Mouse (Mus musculus): ENCODE results near the gene Ell. TPM values are rescaled to one million over a fixed set of nuclear protein-coding genes. Genes with fewer than 3 reads are reported as not detected.

Ell gene
- polyA plus RNA-seq, 1 experiment from 2014 or later: 21.8 TPM

DNA sequence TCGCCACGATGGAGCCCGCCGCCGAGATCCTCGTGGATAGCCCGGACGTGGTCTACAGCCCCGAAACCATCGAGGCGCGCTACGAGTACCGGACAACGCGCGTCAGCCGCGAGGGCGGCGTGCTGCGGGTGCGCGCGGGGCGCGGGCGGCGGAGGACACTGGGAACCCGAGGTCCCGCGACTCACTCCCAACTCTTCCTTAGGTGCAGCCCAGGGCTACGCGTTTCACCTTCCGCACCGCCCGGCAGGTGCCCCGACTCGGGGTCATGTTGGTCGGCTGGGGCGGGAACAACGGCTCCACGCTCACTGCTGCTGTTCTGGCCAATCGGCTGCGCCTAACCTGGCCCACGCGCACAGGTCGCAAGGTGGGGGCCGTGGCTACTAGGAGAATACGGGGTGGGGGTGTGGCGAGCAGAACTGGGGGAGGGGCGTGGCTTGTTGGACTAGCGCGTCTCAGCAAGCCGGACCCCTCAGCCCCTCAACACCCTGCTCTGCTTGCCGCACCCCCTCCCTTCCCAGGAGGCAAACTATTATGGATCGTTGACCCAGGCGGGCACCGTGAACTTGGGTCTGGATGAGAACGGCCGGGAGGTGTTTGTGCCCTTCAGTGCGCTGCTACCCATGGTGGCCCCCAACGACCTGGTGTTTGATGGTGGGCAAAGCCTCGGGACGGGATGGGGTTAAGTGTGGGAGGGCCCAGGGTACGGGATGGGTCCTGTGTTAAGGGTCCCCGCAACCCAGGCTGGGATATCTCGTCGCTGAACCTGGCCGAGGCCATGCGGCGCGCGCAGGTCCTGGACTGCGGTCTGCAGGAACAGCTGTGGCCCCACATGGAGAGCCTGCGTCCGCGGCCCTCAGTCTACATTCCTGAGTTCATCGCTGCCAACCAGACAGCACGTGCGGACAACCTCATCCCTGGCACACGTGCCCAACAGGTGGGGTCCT is 55.6 kb downstream of the Ell start:
- Histone ChIP-seq H3K4me3 (ENCODE audit: low read depth, low read length) (peak overlapping the region; percentile 62), H3K27ac (ENCODE audit: low read depth, low read length) (peak overlapping the region; percentile 15; the same call in 1 of the 2 replicates), H3K27me3 (ENCODE audit: control insufficient read depth, insufficient read depth, low read length) (no peaks in the 10 kb centered on the region; the same call in 1 of the 2 replicates), H3K9me3 (ENCODE audit: control insufficient read depth, low read length) (no peaks in the 10 kb centered on the region), H3K9ac (ENCODE audit: low read length) (peak overlapping the region; percentile 71), H3K4me2 (ENCODE audit: low read depth, low read length, severe bottlenecking) (peak overlapping the region; percentile 96), H3K36me3 (ENCODE audit: control insufficient read depth, insufficient read depth, low read length) (no peaks in the 10 kb centered on the region; the same call in 1 of the 2 replicates), H3K4me1 (replicated peaks; ENCODE audit: control insufficient read depth, insufficient read depth, low read length) (peaks cover 34% of the 10 kb centered on the region)
- DNase-seq (ENCODE audit: low spot score): peak; percentile 81
- 11% methylated on average over 82 of the region's 82 CpGs for WGBS
- ATAC-seq (replicated peaks; ENCODE audit: low FRiP score): peak; percentile 1

DNA sequence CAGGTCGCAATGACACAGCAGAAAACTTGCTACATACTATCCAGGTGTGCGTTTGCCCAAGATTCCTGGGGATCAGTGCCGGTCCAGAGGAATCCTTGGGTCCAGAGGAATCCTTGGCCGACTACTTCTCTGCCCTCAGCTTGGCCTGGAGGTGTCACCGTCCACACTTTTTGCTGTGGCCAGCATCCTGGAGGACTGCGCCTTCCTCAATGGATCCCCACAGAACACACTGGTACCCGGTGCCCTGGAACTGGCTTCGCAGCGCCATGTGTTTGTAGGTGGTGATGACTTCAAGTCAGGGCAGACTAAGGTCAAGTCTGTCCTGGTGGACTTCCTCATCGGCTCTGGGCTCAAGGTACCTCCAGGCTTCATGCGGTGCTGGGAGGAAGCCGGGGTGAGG is 56.6 kb downstream of the Ell start:
- WGBS: 95% methylated on average over 12 of the region's 12 CpGs
- ATAC-seq (replicated peaks; ENCODE audit: low FRiP score) (no peak), DNase-seq (ENCODE audit: low spot score) (no peak)
- no peaks in the 10 kb centered on the region; the same call in 1 of the 2 replicates for H3K27me3 ChIP-seq (ENCODE audit: control insufficient read depth, insufficient read depth, low read length)
- H3K4me1 ChIP-seq (replicated peaks; ENCODE audit: control insufficient read depth, insufficient read depth, low read length): peaks cover 43% of the 10 kb centered on the region
- H3K9ac ChIP-seq (ENCODE audit: low read length): no peak overlapping the region
- no peak overlapping the region for H3K27ac ChIP-seq (ENCODE audit: low read depth, low read length)
- H3K9me3 ChIP-seq (ENCODE audit: control insufficient read depth, low read length): no peaks in the 10 kb centered on the region
- no peak overlapping the region for H3K4me2 ChIP-seq (ENCODE audit: low read depth, low read length, severe bottlenecking)
- H3K36me3 ChIP-seq (ENCODE audit: control insufficient read depth, insufficient read depth, low read length): no peaks in the 10 kb centered on the region; the same call in 1 of the 2 replicates
- no peak overlapping the region for H3K4me3 ChIP-seq (ENCODE audit: low read depth, low read length)

DNA sequence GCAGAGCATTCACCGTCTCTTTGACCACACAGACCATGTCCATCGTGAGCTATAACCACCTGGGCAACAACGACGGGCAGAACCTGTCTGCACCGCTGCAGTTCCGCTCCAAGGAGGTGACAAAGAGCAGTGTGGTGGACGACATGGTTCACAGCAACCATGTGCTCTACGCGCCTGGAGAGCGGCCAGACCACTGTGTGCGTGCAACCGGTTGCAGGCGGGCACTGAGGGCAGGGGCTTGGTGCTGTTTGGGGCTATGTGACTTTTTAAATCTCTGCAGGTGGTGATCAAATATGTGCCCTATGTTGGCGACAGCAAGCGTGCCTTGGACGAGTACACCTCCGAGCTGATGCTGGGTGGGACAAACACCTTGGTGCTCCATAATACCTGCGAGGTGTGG is 57.0 kb downstream of the Ell start:
- H3K4me1 ChIP-seq (replicated peaks; ENCODE audit: control insufficient read depth, insufficient read depth, low read length): peaks cover 47% of the 10 kb centered on the region
- H3K27ac ChIP-seq (ENCODE audit: low read depth, low read length): no peak overlapping the region
- H3K4me3 ChIP-seq (ENCODE audit: low read depth, low read length): no peak overlapping the region
- H3K36me3 ChIP-seq (ENCODE audit: control insufficient read depth, insufficient read depth, low read length): no peaks in the 10 kb centered on the region; the same call in 1 of the 2 replicates
- no peaks in the 10 kb centered on the region for H3K9me3 ChIP-seq (ENCODE audit: control insufficient read depth, low read length)
- 96% methylated on average over 18 of the region's 18 CpGs for WGBS
- ATAC-seq (replicated peaks; ENCODE audit: low FRiP score) (no peak), DNase-seq (ENCODE audit: low spot score) (no peak)
- no peak overlapping the region for H3K4me2 ChIP-seq (ENCODE audit: low read depth, low read length, severe bottlenecking)
- no peak overlapping the region for H3K9ac ChIP-seq (ENCODE audit: low read length)
- H3K27me3 ChIP-seq (ENCODE audit: control insufficient read depth, insufficient read depth, low read length): no peaks in the 10 kb centered on the region; the same call in 1 of the 2 replicates

DNA sequence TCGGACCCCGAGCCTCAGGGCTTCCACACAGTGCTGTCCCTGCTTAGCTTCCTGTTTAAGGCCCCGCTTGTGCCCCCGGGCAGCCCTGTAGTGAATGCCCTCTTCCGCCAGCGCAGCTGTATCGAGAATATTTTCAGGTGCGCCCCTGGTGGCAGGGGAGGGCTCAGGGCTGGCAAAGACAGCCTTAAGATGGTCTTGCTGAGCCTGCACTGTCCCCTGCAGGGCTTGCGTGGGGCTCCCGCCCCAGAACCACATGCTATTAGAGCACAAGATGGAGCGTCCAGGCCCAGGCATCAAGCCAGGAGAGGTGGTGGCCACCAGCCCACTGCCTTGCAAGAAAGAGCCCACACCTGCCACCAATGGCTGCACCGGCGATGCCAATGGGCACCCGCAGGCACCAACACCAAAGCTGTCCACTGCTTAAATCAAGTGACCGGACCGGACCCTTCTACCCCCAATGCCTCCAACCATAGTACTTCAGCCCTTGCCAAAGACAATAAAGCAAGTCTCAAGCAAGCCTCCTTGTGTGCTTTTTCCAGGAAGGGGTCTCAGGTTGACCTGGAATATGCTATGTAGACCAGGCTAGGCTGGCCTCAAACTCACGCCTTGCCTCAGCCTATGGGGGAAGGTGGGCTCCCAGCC is 57.6 kb downstream of the Ell start:
- Histone ChIP-seq H3K4me2 (ENCODE audit: low read depth, low read length, severe bottlenecking) (no peak overlapping the region), H3K9ac (ENCODE audit: low read length) (no peak overlapping the region), H3K36me3 (ENCODE audit: control insufficient read depth, insufficient read depth, low read length) (no peaks in the 10 kb centered on the region; the same call in 1 of the 2 replicates), H3K9me3 (ENCODE audit: control insufficient read depth, low read length) (no peaks in the 10 kb centered on the region; the same call in 1 of the 2 replicates), H3K27ac (ENCODE audit: low read depth, low read length) (no peak overlapping the region), H3K4me1 (replicated peaks; ENCODE audit: control insufficient read depth, insufficient read depth, low read length) (peaks cover 47% of the 10 kb centered on the region), H3K4me3 (ENCODE audit: low read depth, low read length) (no peak overlapping the region), H3K27me3 (ENCODE audit: control insufficient read depth, insufficient read depth, low read length) (no peaks in the 10 kb centered on the region; the same call in 1 of the 2 replicates)
- WGBS: 83% methylated on average over 17 of the region's 17 CpGs
- ATAC-seq (replicated peaks; ENCODE audit: low FRiP score) (no peak), DNase-seq (ENCODE audit: low spot score) (peak; percentile 74)

DNA sequence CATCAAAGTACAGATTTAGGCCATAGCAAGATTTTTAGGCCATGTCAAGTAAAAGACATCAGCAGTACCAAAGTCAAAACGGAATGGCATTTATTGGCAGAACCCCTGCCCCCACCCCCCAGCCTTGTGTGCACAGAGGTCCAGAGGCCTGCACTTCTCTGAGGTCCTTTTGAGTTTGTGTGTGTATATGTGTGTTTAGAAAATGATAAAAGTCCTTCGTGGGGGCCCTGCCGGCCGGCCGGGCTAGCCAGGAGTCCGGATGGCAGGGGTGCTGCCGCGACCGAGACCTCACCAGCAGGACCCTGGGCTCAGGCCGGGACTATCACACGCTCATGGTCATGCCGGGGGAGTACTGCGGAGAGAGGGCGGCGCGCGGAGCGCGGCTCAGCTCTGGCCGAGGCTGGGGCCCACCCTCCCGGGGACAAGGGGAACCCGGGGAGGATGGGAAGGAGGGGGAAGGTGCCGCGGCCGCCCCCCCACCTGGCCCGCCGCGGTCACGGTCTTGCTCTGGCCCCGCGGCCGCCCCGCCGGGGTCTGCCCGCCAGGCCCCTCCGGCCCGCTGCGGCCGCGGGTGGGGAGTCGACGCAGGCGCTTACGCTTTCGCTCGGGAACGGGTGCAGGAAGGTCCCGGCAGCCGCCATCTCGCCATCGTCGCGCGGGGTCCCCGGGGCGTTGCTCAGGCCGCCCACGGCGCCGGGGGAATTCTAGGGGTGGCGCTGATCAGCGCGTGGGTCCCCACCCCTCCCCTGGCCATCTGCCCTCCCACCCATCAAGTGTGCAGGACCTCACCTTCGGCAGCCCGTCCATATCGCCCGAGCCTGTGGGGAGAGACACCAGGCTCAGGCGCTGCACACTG is 58.4 kb downstream of the Ell start:
- WGBS: 5% methylated on average over 67 of the region's 68 CpGs
- peak overlapping the region; percentile 91 for H3K4me2 ChIP-seq (ENCODE audit: low read depth, low read length, severe bottlenecking)
- DNase-seq (ENCODE audit: low spot score): peak; percentile 71
- no peaks in the 10 kb centered on the region; the same call in 1 of the 2 replicates for H3K36me3 ChIP-seq (ENCODE audit: control insufficient read depth, insufficient read depth, low read length)
- peak overlapping the region; percentile 46 for H3K4me3 ChIP-seq (ENCODE audit: low read depth, low read length)
- no peak for ATAC-seq (replicated peaks; ENCODE audit: low FRiP score)
- H3K27me3 ChIP-seq (ENCODE audit: control insufficient read depth, insufficient read depth, low read length): no peaks in the 10 kb centered on the region; the same call in 1 of the 2 replicates
- H3K9ac ChIP-seq (ENCODE audit: low read length): peak overlapping the region; percentile 74
- peaks cover 47% of the 10 kb centered on the region for H3K4me1 ChIP-seq (replicated peaks; ENCODE audit: control insufficient read depth, insufficient read depth, low read length)
- peak overlapping the region; percentile 25; the same call in 1 of the 2 replicates for H3K27ac ChIP-seq (ENCODE audit: low read depth, low read length)
- no peaks in the 10 kb centered on the region; the same call in 1 of the 2 replicates for H3K9me3 ChIP-seq (ENCODE audit: control insufficient read depth, low read length)

DNA sequence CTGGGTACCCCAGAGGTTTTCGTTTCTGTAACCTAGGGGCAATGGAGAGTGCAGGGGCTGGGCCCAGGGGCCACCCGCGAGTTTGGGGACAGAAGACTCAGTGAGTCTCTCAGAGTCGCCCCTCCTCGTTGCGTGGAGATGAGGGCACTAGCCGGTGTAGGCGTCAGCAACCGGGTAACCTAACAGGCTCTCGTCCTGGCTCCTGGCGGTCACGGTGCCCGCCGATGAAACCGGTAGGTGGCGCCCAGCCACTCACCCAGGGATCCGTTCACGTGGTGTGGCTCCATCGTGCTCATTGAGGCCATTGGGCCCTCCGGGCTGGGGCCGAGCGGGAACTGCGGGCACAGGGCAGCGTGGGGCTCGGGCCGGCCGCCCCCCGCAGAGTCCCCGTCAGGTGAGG is 59.0 kb downstream of the Ell start:
- Histone ChIP-seq H3K9ac (ENCODE audit: low read length) (peak overlapping the region; percentile 74), H3K27me3 (ENCODE audit: control insufficient read depth, insufficient read depth, low read length) (no peaks in the 10 kb centered on the region; the same call in 1 of the 2 replicates), H3K36me3 (ENCODE audit: control insufficient read depth, insufficient read depth, low read length) (no peaks in the 10 kb centered on the region; the same call in 1 of the 2 replicates), H3K9me3 (ENCODE audit: control insufficient read depth, low read length) (no peaks in the 10 kb centered on the region; the same call in 1 of the 2 replicates), H3K4me1 (replicated peaks; ENCODE audit: control insufficient read depth, insufficient read depth, low read length) (peaks cover 47% of the 10 kb centered on the region), H3K27ac (ENCODE audit: low read depth, low read length) (peak overlapping the region; percentile 25; the same call in 1 of the 2 replicates), H3K4me2 (ENCODE audit: low read depth, low read length, severe bottlenecking) (peak overlapping the region; percentile 91), H3K4me3 (ENCODE audit: low read depth, low read length) (peak overlapping the region; percentile 46)
- peak; percentile 94 for DNase-seq (ENCODE audit: low spot score)
- WGBS: under 1% methylated on average over 29 of the region's 29 CpGs
- ATAC-seq (replicated peaks; ENCODE audit: low FRiP score): peak; percentile 35

DNA sequence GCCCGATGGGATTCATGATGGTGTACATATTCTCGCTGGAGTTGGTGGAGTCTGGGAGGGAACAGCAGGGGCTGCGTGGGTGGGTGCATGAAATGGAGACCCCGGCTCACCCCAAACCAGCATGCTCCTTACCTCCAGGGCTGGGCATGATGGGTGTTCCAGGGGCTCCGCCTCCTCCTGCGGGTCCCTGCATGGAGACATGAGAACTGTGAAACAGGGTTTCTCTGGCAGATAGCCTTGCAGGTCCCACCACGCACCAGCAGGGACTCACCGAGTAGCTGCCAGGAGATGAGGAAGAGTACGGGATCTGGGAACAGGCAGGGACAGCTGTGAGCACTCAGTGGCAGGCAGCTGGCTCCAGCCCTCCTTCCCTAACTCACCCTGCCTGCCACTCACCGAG is 59.5 kb downstream of the Ell start:
- H3K36me3 ChIP-seq (ENCODE audit: control insufficient read depth, insufficient read depth, low read length): no peaks in the 10 kb centered on the region; the same call in 1 of the 2 replicates
- H3K4me1 ChIP-seq (replicated peaks; ENCODE audit: control insufficient read depth, insufficient read depth, low read length): peaks cover 43% of the 10 kb centered on the region
- WGBS: 13% methylated on average over 10 of the region's 10 CpGs
- no peaks in the 10 kb centered on the region; the same call in 1 of the 2 replicates for H3K9me3 ChIP-seq (ENCODE audit: control insufficient read depth, low read length)
- H3K9ac ChIP-seq (ENCODE audit: low read length): peak overlapping the region; percentile 74
- peak overlapping the region; percentile 46 for H3K4me3 ChIP-seq (ENCODE audit: low read depth, low read length)
- H3K4me2 ChIP-seq (ENCODE audit: low read depth, low read length, severe bottlenecking): peak overlapping the region; percentile 91
- DNase-seq (ENCODE audit: low spot score): no peak
- ATAC-seq (replicated peaks; ENCODE audit: low FRiP score): no peak
- H3K27ac ChIP-seq (ENCODE audit: low read depth, low read length): no peak overlapping the region
- no peaks in the 10 kb centered on the region; the same call in 1 of the 2 replicates for H3K27me3 ChIP-seq (ENCODE audit: control insufficient read depth, insufficient read depth, low read length)

All from forebrain, embryonic 11.5 days (tissue).